Mouse (Mus musculus) thymus, adult 18-20 months (tissue): ENCODE results near the gene Ak4.

ENCODE experiments used
- DNase-seq, 2 experiments: peaks; one replicate each; pipeline ENCODE4 v3.0.0; 2022; ENCODE audit warnings: mixed read lengths in 2 of 2

Gene Ak4

GRCm38 (mm10) chr4:101515853-101516252 is 96.8 kb downstream of the Ak4 start:
- no peak for DNase-seq
